Mouse (Mus musculus) embryonic stem cell, embryonic (primary cell): ENCODE results near the gene Alox12b.

Experiments
- CTCF ChIA-PET, 4 experiments: fragments of 300-600 bp in 2 of 4; fragments of 350-600 bp in 2 of 4; sonication (Branson Sonifier 250); formaldehyde crosslinking; loops; one replicate each; lab custom pipeline; 2022; ENCODE audit warnings: inconsistent platforms in 2 of 4; lab: Charles Lee
- POLR2A ChIA-PET, 4 experiments: fragments of 300-600 bp in 2 of 4; fragments of 350-600 bp in 2 of 4; sonication (Branson Sonifier 250); formaldehyde crosslinking; loops; one replicate each; lab custom pipeline; 2022; ENCODE audit warnings: antibody characterized with exemption in 4 of 4, inconsistent platforms in 1 of 4; lab: Charles Lee

Gene Alox12b

GRCm38 (mm10) chr11:69133566-69133922 is 23.2 kb upstream of the Alox12b start:
- ChIA-PET CTCF (interaction anchor here in 3 of 4 experiments (0.5 to 2.0 kb wide), 30 partner anchors 8 to 1155 kb away, joined by 3 to 9 read pairs (median 3); partner anchors contain the start of genes 9130213A22Rik (in 1 of the 3), Alox12b (in 1 of the 3), Aloxe3 (in 1 of the 3) and Borcs6 (in 1 of the 3)), POLR2A (interaction anchor here in 3 of 4 experiments (0.6 to 2.9 kb wide), 39 partner anchors 9 to 1103 kb away, joined by 3 to 25 read pairs (median 4); partner anchors contain the start of genes 9130213A22Rik (in 2 of the 3), Trp53 (in 2 of the 3), Wrap53 (in 2 of the 3) and Aloxe3 (in 1 of the 3))

DNA sequence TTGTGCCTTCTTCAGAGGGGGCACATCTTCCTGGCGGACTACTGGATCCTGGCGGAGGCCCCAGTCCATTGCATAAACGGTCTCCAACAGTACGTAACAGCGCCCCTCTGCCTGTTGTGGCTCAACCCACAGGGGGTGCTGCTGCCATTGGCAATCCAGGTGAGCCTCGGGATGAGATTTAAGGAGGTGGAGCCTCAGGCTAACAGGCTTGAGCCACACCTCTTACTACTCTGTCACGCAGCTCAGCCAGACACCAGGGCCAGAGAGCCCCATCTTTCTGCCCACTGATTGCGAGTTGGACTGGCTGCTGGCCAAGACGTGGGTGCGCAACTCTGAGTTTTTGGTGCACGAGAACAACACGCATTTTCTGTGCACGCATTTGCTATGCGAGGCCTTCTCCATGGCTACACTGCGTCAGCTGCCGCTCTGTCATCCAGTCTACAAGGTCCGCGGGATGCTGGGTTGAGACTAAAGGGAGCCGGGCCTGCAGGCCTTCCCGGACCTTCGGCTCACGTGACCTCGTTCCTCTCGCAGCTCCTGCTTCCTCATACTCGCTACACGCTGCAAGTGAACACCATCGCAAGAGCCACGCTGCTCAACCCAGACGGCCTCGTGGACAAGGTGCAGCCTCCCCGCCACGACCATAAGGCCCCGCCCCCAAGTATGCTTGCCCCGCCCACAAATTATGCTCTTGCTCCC is 22.7 kb upstream of the Alox12b start:
- ChIA-PET POLR2A (interaction anchor here in 3 of 4 experiments (0.6 to 2.9 kb wide), 37 partner anchors 8 to 1102 kb away, joined by 3 to 25 read pairs (median 4); partner anchors contain the start of genes 9130213A22Rik (in 2 of the 3), Trp53 (in 2 of the 3), Wrap53 (in 2 of the 3) and Aloxe3 (in 1 of the 3)), CTCF (interaction anchor here in 3 of 4 experiments (0.5 to 2.0 kb wide), 29 partner anchors 9 to 1156 kb away, joined by 3 to 9 read pairs (median 3); partner anchors contain the start of genes 9130213A22Rik (in 1 of the 3), Alox12b (in 1 of the 3), Aloxe3 (in 1 of the 3) and Borcs6 (in 1 of the 3))

DNA sequence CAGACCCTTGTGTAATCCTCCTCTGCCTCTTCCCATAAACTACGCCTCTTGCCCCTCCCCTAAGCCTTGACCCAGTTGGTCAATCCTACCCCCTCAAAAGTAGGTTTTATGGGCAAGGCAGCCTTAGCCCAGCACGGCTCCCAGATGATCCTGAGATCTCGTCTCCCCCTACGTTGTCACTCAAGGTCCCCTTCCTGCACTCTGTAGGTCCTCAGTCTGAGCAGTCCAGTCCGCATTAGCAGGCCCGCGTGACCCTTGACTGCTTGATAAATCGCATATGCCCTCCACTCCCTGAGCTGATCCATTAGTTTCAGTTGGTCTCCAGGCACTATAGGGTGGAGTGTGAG is 22.2 kb upstream of the Alox12b start:
- POLR2A ChIA-PET: interaction anchor here in 3 of 4 experiments (0.9 to 2.9 kb wide), 23 partner anchors 8 to 451 kb away, joined by 3 to 25 read pairs (median 4); partner anchors contain the start of genes Aloxe3 (in 1 of the 3), Cntrob (in 1 of the 3), Per1 (in 1 of the 3) and Tmem107 (in 1 of the 3)

GRCm38 (mm10) chr11:69135361-69135760 is 21.4 kb upstream of the Alox12b start:
- CTCF ChIA-PET: no interaction called here
- POLR2A ChIA-PET: interaction anchor here in 3 of 4 experiments (0.7 to 2.9 kb wide), 11 partner anchors 7 to 450 kb away, joined by 3 to 21 read pairs (median 5); partner anchors contain the start of gene Aloxe3 (in 1 of the 3)

More for the DNA sequence above, 22.2 kb upstream of the Alox12b start:
- CTCF ChIA-PET: interaction anchor here in 1 of 4 experiments (1.0 to 2.0 kb wide), 12 partner anchors 10 to 192 kb away, joined by 3 to 7 read pairs (median 4); partner anchors contain the start of genes 9130213A22Rik, Aloxe3, Borcs6 and Kcnab3

- CTCF ChIA-PET: no interaction called here
- POLR2A ChIA-PET: interaction anchor here in 1 of 4 experiments (0.6 kb wide), 1 partner anchor 126 kb away, joined by 3 read pairs; no protein-coding TSS in a partner anchor
These were observed 9.2 kb upstream of the Alox12b start for GRCm38 (mm10) chr11:69147546-69147945.

DNA sequence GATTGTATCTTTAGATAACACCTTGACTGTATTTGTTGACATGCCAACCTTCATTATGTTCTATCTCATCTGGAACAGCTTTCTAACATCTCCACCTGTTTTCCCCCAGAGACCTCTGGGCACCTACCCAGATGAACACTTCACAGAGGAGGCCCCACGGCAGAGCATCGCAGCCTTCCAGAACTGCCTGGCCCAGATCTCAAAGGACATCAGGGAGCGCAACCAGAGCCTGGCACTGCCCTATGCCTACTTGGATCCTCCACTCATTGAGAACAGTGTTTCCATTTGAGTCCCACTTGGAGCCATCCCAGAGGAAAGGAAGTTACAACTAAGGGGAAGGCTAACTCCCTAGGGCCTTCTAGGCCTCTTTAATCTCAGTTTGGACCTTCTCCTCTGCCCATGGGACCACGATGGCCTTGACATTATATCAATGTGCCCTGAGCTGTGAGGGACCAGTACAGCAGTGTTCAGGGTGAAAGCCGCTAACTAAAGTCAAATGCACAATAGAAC is 8.3 kb upstream of the Alox12b start:
- ChIA-PET CTCF (interaction anchor here in 2 of 4 experiments (0.7 to 1.7 kb wide), 4 partner anchors 10 to 24 kb away, joined by 3 to 7 read pairs (median 5); no protein-coding TSS in a partner anchor), POLR2A (interaction anchor here in 2 of 4 experiments (0.8 to 2.7 kb wide), 4 partner anchors 12 to 80 kb away, joined by 3 to 12 read pairs (median 4); no protein-coding TSS in a partner anchor)

GRCm38 (mm10) chr11:69149728-69150127 is 7.1 kb upstream of the Alox12b start:
- CTCF ChIA-PET: interaction anchor here in 3 of 4 experiments (0.6 to 1.9 kb wide), 7 partner anchors 16 to 580 kb away, joined by 3 to 7 read pairs (median 6); no protein-coding TSS in a partner anchor
- POLR2A ChIA-PET: interaction anchor here (0.6 to 3.0 kb wide), 9 partner anchors 9 to 604 kb away, joined by 3 to 13 read pairs (median 4); no protein-coding TSS in a partner anchor

DNA sequence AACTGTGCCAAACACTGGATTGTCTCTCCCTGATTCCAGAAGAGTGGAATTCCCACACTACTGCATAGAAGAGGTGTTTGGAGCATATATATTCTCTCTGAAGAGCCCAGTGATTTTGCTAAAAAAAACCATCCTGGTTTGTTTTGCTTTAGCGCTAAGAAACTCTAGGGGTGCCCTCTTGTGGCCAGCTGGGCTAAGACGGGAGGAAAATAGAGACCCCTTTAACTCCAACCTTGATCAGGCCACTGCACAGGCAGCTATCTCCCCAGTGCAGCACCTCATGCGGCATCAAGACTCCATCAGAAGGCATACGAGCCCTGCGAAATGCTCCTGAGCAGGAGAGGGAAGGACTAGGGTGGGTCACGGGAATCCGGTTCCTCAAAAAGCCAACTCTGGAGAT is 6.3 kb upstream of the Alox12b start:
- ChIA-PET CTCF (interaction anchor here (0.5 to 2.0 kb wide), 17 partner anchors 9 to 912 kb away, joined by 3 to 8 read pairs (median 4); partner anchors contain the start of gene Trappc1 (in 1 of the 4)), POLR2A (interaction anchor here (0.6 to 3.0 kb wide), 13 partner anchors 9 to 609 kb away, joined by 3 to 13 read pairs (median 4); no protein-coding TSS in a partner anchor)

GRCm38 (mm10) chr11:69151004-69151403 is 5.8 kb upstream of the Alox12b start:
- ChIA-PET POLR2A (interaction anchor here (0.6 to 3.0 kb wide), 11 partner anchors 10 to 609 kb away, joined by 3 to 13 read pairs (median 4); no protein-coding TSS in a partner anchor), CTCF (interaction anchor here (0.5 to 2.1 kb wide), 17 partner anchors 9 to 912 kb away, joined by 3 to 14 read pairs (median 4); partner anchors contain the start of gene Trappc1 (in 1 of the 4))

- CTCF ChIA-PET: interaction anchor here in 1 of 4 experiments (1.1 to 1.5 kb wide), 2 partner anchors 18 to 20 kb away, joined by 4 read pairs; no protein-coding TSS in a partner anchor
- POLR2A ChIA-PET: interaction anchor here in 1 of 4 experiments (1.1 kb wide), 1 partner anchor 13 kb away, joined by 3 read pairs; no protein-coding TSS in a partner anchor
These were observed 3.0 kb upstream of the Alox12b start for GRCm38 (mm10) chr11:69153831-69154230.

DNA sequence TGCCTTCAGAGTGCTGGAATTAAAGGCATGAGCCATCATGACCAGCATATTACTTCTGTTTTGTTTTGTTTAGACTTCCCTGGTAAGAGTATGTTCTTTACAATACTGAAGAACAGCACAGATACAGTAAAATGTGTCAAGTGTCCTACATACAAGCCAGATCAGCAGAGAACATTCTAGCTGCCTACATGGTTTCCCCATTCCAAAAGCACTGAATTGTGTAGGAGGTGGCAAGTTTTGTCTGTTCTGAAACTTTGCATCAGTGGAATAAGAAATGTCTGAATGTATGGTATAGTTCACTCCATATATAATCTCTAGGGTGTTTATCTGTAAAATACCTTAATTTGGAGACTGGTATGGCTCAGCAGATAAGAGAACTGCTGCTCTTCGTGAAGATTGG is 1.4 kb upstream of the Alox12b start:
- POLR2A ChIA-PET: no interaction called here
- CTCF ChIA-PET: no interaction called here

DNA sequence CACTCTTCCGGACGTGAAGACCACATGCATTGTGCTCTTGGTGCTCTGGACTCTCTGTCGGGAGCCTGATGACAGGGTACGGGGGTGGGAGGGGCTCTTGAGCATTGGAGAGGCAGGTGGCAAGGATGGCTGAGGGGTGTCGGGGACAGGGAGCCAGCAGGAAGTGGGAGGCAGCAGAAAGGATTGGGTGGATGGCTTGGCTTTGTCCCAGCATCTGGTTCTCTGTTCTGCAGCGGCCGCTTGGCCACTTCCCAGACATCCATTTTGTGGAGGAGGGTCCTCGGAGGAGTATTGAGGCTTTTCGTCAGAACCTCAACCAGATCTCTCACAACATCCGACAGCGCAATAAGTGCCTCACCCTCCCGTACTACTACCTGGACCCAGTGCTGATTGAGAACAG is 12.5 kb downstream of the Alox12b start:
- POLR2A ChIA-PET: no interaction called here
- CTCF ChIA-PET: no interaction called here

GRCm38 (mm10) chr11:69171626-69172025 is 14.8 kb downstream of the Alox12b start:
- POLR2A ChIA-PET: interaction anchor here in 3 of 4 experiments (0.6 to 1.6 kb wide), 8 partner anchors 20 to 105 kb away, joined by 3 to 8 read pairs (median 3); partner anchors contain the start of genes Alox8 (in 1 of the 3) and Per1 (in 1 of the 3)

GRCm38 (mm10) chr11:69172606-69173005 is 15.8 kb downstream of the Alox12b start:
- ChIA-PET POLR2A (interaction anchor here in 2 of 4 experiments (1.2 kb wide), 2 partner anchors 31 to 78 kb away, joined by 3 read pairs; partner anchors contain the start of gene Per1 (in 1 of the 2)), CTCF (interaction anchor here in 2 of 4 experiments (0.7 to 1.5 kb wide), 5 partner anchors 14 to 75 kb away, joined by 3 to 4 read pairs (median 3); no protein-coding TSS in a partner anchor)

More at GRCm38 (mm10) chr11:69171626-69172025, 14.8 kb downstream of the Alox12b start:
- CTCF ChIA-PET: interaction anchor here (0.5 to 2.5 kb wide), 51 partner anchors 8 to 1462 kb away, joined by 3 to 17 read pairs (median 3); partner anchors contain the start of genes Alox12b (in 1 of the 4), Aloxe3 (in 1 of the 4), Borcs6 (in 1 of the 4) and Cntrob (in 1 of the 4)

GRCm38 (mm10) chr11:69174722-69175121 is 17.9 kb downstream of the Alox12b start:
- ChIA-PET CTCF (interaction anchor here in 1 of 4 experiments (1.4 kb wide), 1 partner anchor 22 kb away, joined by 3 read pairs; no protein-coding TSS in a partner anchor), POLR2A (interaction anchor here in 2 of 4 experiments (0.7 to 1.4 kb wide), 2 partner anchors 41 to 193 kb away, joined by 3 read pairs; no protein-coding TSS in a partner anchor)

GRCm38 (mm10) chr11:69178525-69178924 is 21.7 kb downstream of the Alox12b start:
- POLR2A ChIA-PET: no interaction called here

DNA sequence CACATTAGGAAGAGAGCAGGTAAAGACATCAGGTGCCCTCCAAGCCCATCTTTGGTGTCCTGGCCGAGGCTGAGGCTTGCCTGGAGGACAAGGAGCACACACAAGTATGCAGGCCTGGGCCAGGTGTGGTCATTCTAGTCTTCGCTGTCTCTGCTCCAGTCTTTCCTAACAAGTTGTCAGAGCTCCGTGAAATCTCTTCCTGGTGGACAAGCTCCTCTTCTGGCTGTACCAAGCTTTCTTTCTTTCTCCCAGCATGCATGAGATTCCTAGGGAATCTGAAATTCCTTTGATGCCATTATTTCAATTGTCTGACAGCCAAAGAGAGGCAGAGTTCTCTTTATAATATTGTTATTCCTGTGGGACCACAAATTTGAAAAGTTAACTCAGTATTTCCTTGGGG is 22.7 kb downstream of the Alox12b start:
- POLR2A ChIA-PET: interaction anchor here in 2 of 4 experiments (0.7 to 1.1 kb wide), 2 partner anchors 106 to 259 kb away, joined by 3 to 6 read pairs; no protein-coding TSS in a partner anchor
- CTCF ChIA-PET: interaction anchor here in 2 of 4 experiments (0.5 to 0.6 kb wide), 2 partner anchors 259 to 681 kb away, joined by 3 to 9 read pairs; no protein-coding TSS in a partner anchor

More at GRCm38 (mm10) chr11:69178525-69178924, 21.7 kb downstream of the Alox12b start:
- CTCF ChIA-PET: no interaction called here
